Mouse (Mus musculus): ENCODE data around the gene Wipf1.

Gene Wipf1

DNA sequence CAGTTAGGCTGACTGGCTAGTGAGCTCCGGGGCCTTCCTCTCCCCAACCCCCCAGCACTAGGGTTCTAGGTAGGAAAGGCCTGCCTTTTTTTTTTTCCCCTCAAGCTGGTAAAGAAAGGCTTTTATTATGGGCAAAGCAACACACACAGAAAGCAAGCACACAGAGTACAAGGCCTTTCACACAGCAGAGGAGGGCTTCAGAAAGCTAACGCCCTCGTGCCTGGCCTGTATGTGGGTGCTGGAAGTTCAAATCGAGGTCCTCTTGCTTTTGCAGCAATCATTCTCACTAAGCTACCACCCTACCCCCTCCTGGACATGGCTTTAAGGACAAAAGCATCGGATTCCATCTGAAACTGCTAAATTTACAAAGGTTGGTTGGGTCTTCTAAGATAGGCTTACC, 149.9 kb downstream of the Wipf1 start:
- DNase-seq, result no peak

Data from layer of hippocampus, adult 9-11 months (tissue).